In genomic region chr4:85334688-85335200, GRCm38 (mm10) we compare ENCODE assay signal across 16 mouse cellular contexts.
DNase-seq lines count a peak whose midpoint lies in the region; ATAC-seq and TF ChIP-seq lines count a peak whose summit lies in the region.
"Had no signal": no experiment of that assay in that cellular context is flagged by ENCODE, and none has a peak within 500 bp of the region (broad histone marks: within the 10 kb centered on the region; RNA-seq: fewer than 3 reads in every experiment).

No protein-coding gene starts in this region.

- ATAC-seq in forebrain, embryonic 15.5 days (replicated peaks): no peak
- no peak for ATAC-seq in CD4-positive, CD25-positive, alpha-beta regulatory T cell, adult 4 months
- ATAC-seq in kidney, embryonic 16.5 days (ENCODE audit: low FRiP score, low TSS enrichment): no peak
- ATAC-seq: hindbrain, embryonic 16.5 days; midbrain, embryonic 16.5 days had no signal

- H3K27me3 ChIP-seq in forebrain, embryonic 15.5 days: no peaks in the 10 kb centered on the region
- H3K27me3 ChIP-seq in forebrain, embryonic 10.5 days (ENCODE audit: poor library complexity, severe bottlenecking): no peaks in the 10 kb centered on the region
- no peaks in the 10 kb centered on the region for H3K27me3 ChIP-seq in kidney, embryonic 16.5 days (ENCODE audit: insufficient read depth, low read length)
- H3K27me3 ChIP-seq: neural tube, embryonic 13.5 days had no signal

- H3K9me3 ChIP-seq in forebrain, embryonic 15.5 days: no peaks in the 10 kb centered on the region
- no peaks in the 10 kb centered on the region for H3K9me3 ChIP-seq in forebrain, embryonic 10.5 days
- no peaks in the 10 kb centered on the region for H3K9me3 ChIP-seq in kidney, embryonic 16.5 days (ENCODE audit: low read length)
- H3K9me3 ChIP-seq: neural tube, embryonic 13.5 days had no signal

- TF ChIP-seq POLR2A in brain, embryonic 14.5 days (IDR thresholded peaks at IDR 0.05; ENCODE audit: borderline replicate concordance, extremely low read depth, insufficient read depth, insufficient read length, poor library complexity, severe bottlenecking): no peak

- no peaks in the 10 kb centered on the region for H3K4me1 ChIP-seq in forebrain, embryonic 15.5 days
- H3K4me1 ChIP-seq in forebrain, embryonic 10.5 days: no peaks in the 10 kb centered on the region
- H3K4me1 ChIP-seq in kidney, embryonic 16.5 days (ENCODE audit: insufficient read depth, low read length): no peaks in the 10 kb centered on the region
- H3K4me1 ChIP-seq: neural tube, embryonic 13.5 days had no signal

- H3K9ac ChIP-seq in forebrain, embryonic 15.5 days (replicated peaks): no peak overlapping the region
- no peak overlapping the region for H3K9ac ChIP-seq in kidney, embryonic 16.5 days (replicated peaks; ENCODE audit: low read length)
- H3K9ac ChIP-seq: lung, embryonic 14.5 days; neural tube, embryonic 13.5 days had no signal

- H3K36me3 ChIP-seq in forebrain, embryonic 15.5 days: no peaks in the 10 kb centered on the region
- no peaks in the 10 kb centered on the region for H3K36me3 ChIP-seq in forebrain, embryonic 10.5 days (replicated peaks)
- H3K36me3 ChIP-seq in kidney, embryonic 16.5 days (ENCODE audit: insufficient read depth, low read length): no peaks in the 10 kb centered on the region
- H3K36me3 ChIP-seq: neural tube, embryonic 13.5 days had no signal

- WGBS in forebrain, embryonic 15.5 days: 65% methylated on average over 4 of the region's 4 CpGs
- WGBS in forebrain, embryonic 10.5 days: 89% methylated on average over 4 of the region's 4 CpGs
- 74% methylated on average over 4 of the region's 4 CpGs for WGBS in kidney, embryonic 16.5 days

- no peak for TF ChIP-seq CTCF in brain, embryonic 14.5 days (IDR thresholded peaks at IDR 0.05; ENCODE audit: borderline replicate concordance, extremely low read depth, insufficient read depth, insufficient read length)

- H3K4me2 ChIP-seq in forebrain, embryonic 15.5 days (replicated peaks): no peak overlapping the region
- no peak overlapping the region for H3K4me2 ChIP-seq in kidney, embryonic 16.5 days (replicated peaks; ENCODE audit: low read depth, low read length)
- H3K4me2 ChIP-seq: lung, embryonic 14.5 days; neural tube, embryonic 13.5 days had no signal

- no peak for DNase-seq in forebrain, embryonic 10.5 days (ENCODE audit: extremely low spot score, low spot score)
- DNase-seq in brain, embryonic 14.5 days (ENCODE audit: low read depth): peak; percentile 59
- peak; percentile 44 to 52 for DNase-seq in cerebellum, postnatal 10 days
- DNase-seq in layer of hippocampus, postnatal 36 days: peak; percentile 33 to 48
- no peak for DNase-seq in thymus, postnatal 36 days
- DNase-seq: adrenal gland, adult 8-10 months; heart, adult 11 months; kidney, adult 8-10 months; liver; lung, embryonic 14.5 days had no signal

- H3K4me3 ChIP-seq in forebrain, embryonic 15.5 days: no peak overlapping the region
- no peak overlapping the region for H3K4me3 ChIP-seq in forebrain, embryonic 10.5 days
- no peak overlapping the region for H3K4me3 ChIP-seq in kidney, embryonic 16.5 days (ENCODE audit: low read length)
- H3K4me3 ChIP-seq: neural tube, embryonic 13.5 days had no signal

- H3K27ac ChIP-seq in forebrain, embryonic 15.5 days (replicated peaks): peak overlapping the region; percentile 65
- no peak overlapping the region for H3K27ac ChIP-seq in forebrain, embryonic 10.5 days
- no peak overlapping the region for H3K27ac ChIP-seq in kidney, embryonic 16.5 days (ENCODE audit: low read length)
- H3K27ac ChIP-seq: neural tube, embryonic 13.5 days had no signal

Comparison
In these comparisons a context has a peak if more than half of its experiments do, and no peak if none do; other contexts are left out.
1. DNase-seq: peak in brain, embryonic 14.5 days (single experiment), cerebellum, postnatal 10 days (2 of 2) and layer of hippocampus, postnatal 36 days (2 of 2); none in forebrain, embryonic 10.5 days (single experiment) and thymus, postnatal 36 days (0 of 2).